In the genomic region with DNA sequence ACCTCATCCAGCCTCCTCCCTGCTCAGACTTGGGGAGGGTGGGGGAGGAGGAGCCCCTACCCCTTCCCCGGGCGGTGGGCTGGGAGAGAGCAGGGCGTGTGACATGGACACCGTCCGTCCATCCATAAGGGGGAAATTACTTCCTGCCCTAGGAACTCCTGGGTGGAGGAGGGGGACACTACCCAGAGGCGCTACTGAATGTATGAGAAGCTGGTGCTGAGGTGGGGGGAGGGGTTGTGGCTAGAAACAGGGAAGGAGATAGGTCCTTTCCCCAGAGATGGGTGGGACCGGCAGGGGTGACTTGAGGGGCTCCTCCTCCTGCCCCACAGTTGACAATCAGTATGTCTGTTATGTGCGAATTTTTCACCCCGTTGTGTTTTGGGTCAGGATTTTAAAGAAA, we compare ENCODE assay signal across 8 mouse cellular contexts. TPM values are rescaled to one million over a fixed set of nuclear protein-coding genes. Genes with fewer than 3 reads are reported as not detected.
DNase-seq lines count a peak whose midpoint lies in the region; ATAC-seq and TF ChIP-seq lines count a peak whose summit lies in the region.

No protein-coding gene starts in this region.

- peaks cover 17% of the 10 kb centered on the region for H3K36me3 ChIP-seq in heart, embryonic 11.5 days (ENCODE audit: control insufficient read depth, insufficient read depth, low read length)
- peaks cover 72% of the 10 kb centered on the region for H3K36me3 ChIP-seq in midbrain, embryonic 13.5 days

- no peak overlapping the region for H3K4me3 ChIP-seq in cerebellum, adult 2 months (replicated peaks; ENCODE audit: insufficient read depth, low read depth, low read length)
- H3K4me3 ChIP-seq in heart, embryonic 11.5 days (ENCODE audit: low read depth, low read length): peak overlapping the region; percentile 38
- H3K4me3 ChIP-seq in midbrain, embryonic 13.5 days (replicated peaks): no peak overlapping the region

- TF ChIP-seq POLR2A in cerebellum, adult 2 months (IDR thresholded peaks at IDR 0.05; ENCODE audit: borderline replicate concordance, insufficient read depth, low read length): peak; percentile 23; the same call in 1 of the 2 replicates

- ATAC-seq in heart, embryonic 11.5 days (replicated peaks; ENCODE audit: insufficient number of reproducible peaks, low FRiP score, low TSS enrichment): 0 out of 2 replicates have a peak, but pooled peaks have one; percentile 10
- peak; percentile 41 for ATAC-seq in midbrain, embryonic 13.5 days
- no peak for ATAC-seq in inflammation-experienced regulatory T-cells, adult 6 months

- 23% methylated on average over 9 of the region's 9 CpGs for WGBS in cerebellum, adult 2 months
- 7% methylated on average over 9 of the region's 9 CpGs for WGBS in heart, embryonic 11.5 days (ENCODE audit: insufficient replicate concordance)
- 15% methylated on average over 9 of the region's 9 CpGs for WGBS in midbrain, embryonic 13.5 days

- peak in 1 of 2 experiments; percentile 42 for DNase-seq in cerebellum, adult 2 months
- no peak for DNase-seq in cerebellum, adult 11 months
- DNase-seq in thymus, postnatal 4 days: peak; percentile 73
- no peak for DNase-seq in thymus, postnatal 25 days
- peak; percentile 61 for DNase-seq in kidney, postnatal 10 days

- no peaks in the 10 kb centered on the region for H3K9me3 ChIP-seq in heart, embryonic 11.5 days (replicated peaks; ENCODE audit: control insufficient read depth, low read length)
- H3K9me3 ChIP-seq in midbrain, embryonic 13.5 days: no peaks in the 10 kb centered on the region

- no peak for TF ChIP-seq CTCF in cerebellum, adult 2 months (IDR thresholded peaks at IDR 0.05; ENCODE audit: borderline replicate concordance, insufficient read depth, low read depth, low read length)

- H3K4me2 ChIP-seq in heart, embryonic 11.5 days: peak overlapping the region; percentile 68
- H3K4me2 ChIP-seq in midbrain, embryonic 13.5 days (replicated peaks): peak overlapping the region; percentile 45

- no peaks in the 10 kb centered on the region for H3K27me3 ChIP-seq in cerebellum, adult 2 months (ENCODE audit: control insufficient read depth, insufficient read depth, low read length)
- H3K27me3 ChIP-seq in heart, embryonic 11.5 days (ENCODE audit: control insufficient read depth, insufficient read depth, low read length): no peaks in the 10 kb centered on the region
- no peaks in the 10 kb centered on the region for H3K27me3 ChIP-seq in midbrain, embryonic 13.5 days

- H3K4me1 ChIP-seq in cerebellum, adult 2 months (ENCODE audit: control insufficient read depth, insufficient read depth, low read length): peaks cover 55% of the 10 kb centered on the region
- H3K4me1 ChIP-seq in heart, embryonic 11.5 days (ENCODE audit: control insufficient read depth, insufficient read depth, low read length): peaks cover 64% of the 10 kb centered on the region
- H3K4me1 ChIP-seq in midbrain, embryonic 13.5 days (replicated peaks): peaks cover 49% of the 10 kb centered on the region

- H3K9ac ChIP-seq in heart, embryonic 11.5 days (ENCODE audit: low read depth, low read length): no peak overlapping the region
- H3K9ac ChIP-seq in midbrain, embryonic 13.5 days (replicated peaks): peak overlapping the region; percentile 39; the same call in 1 of the 2 replicates

- no peak overlapping the region for H3K27ac ChIP-seq in cerebellum, adult 2 months (ENCODE audit: insufficient read depth, low read length)
- peak overlapping the region; percentile 57 for H3K27ac ChIP-seq in heart, embryonic 11.5 days (ENCODE audit: low read depth, low read length)
- peak overlapping the region; percentile 81 for H3K27ac ChIP-seq in midbrain, embryonic 13.5 days

RNA-seq across cellular contexts. Expression of a gene that starts 7.9 kb away (rescaled TPM):
- 144 and 167 TPM in 2 replicates for polyA plus RNA-seq in cerebellum, adult 2 months (2012; rRNA removed)
- 5.6 and 6.4 TPM in 2 replicates for polyA plus RNA-seq in heart, embryonic 11.5 days (2014; fragmentation: Nextera tagmentation; extraction: Ambion mirVana)
- 1.2 and 1.9 TPM in 2 replicates for polyA plus RNA-seq in midbrain, embryonic 13.5 days (2015; fragmentation: Nextera tagmentation; extraction: Ambion mirVana)
- 1 to 10 TPM; 6.5 to 8.4 (median 7.3) TPM for polyA plus RNA-seq in inflammation-experienced regulatory T-cells, adult 6 months (2017; shearing (Covaris generic))

RNA-seq across cellular contexts. Expression of a gene that starts 26.8 kb away (rescaled TPM):
- 439 and 447 TPM in 2 replicates for polyA plus RNA-seq in cerebellum, adult 2 months (2012; rRNA removed)
- polyA plus RNA-seq in heart, embryonic 11.5 days (2014; fragmentation: Nextera tagmentation; extraction: Ambion mirVana): 32.2 and 35.7 TPM in 2 replicates
- polyA plus RNA-seq in midbrain, embryonic 13.5 days (2015; fragmentation: Nextera tagmentation; extraction: Ambion mirVana): 99.6 and 106 TPM in 2 replicates
- 1 to 10 TPM; 1.3 to 6.3 (median 5.2) TPM for polyA plus RNA-seq in inflammation-experienced regulatory T-cells, adult 6 months (2017; shearing (Covaris generic))

RNA-seq across cellular contexts. Expression of a gene that starts 28.0 kb away (rescaled TPM):
- 99.1 and 103 TPM in 2 replicates for polyA plus RNA-seq in cerebellum, adult 2 months (2012; rRNA removed)
- polyA plus RNA-seq in heart, embryonic 11.5 days (2014; fragmentation: Nextera tagmentation; extraction: Ambion mirVana): 15.9 and 17.1 TPM in 2 replicates
- polyA plus RNA-seq in midbrain, embryonic 13.5 days (2015; fragmentation: Nextera tagmentation; extraction: Ambion mirVana): 34.2 and 34.5 TPM in 2 replicates
- 10 to 100 TPM; 16.7 to 26.3 (median 20.4) TPM for polyA plus RNA-seq in inflammation-experienced regulatory T-cells, adult 6 months (2017; shearing (Covaris generic))

RNA-seq across cellular contexts. Expression of a gene that starts 37.4 kb away (rescaled TPM):
- 55.5 TPM in 2 replicates for polyA plus RNA-seq in cerebellum, adult 2 months (2012; rRNA removed)
- 22.2 and 28.5 TPM in 2 replicates for polyA plus RNA-seq in heart, embryonic 11.5 days (2014; fragmentation: Nextera tagmentation; extraction: Ambion mirVana)
- 52.6 and 57.6 TPM in 2 replicates for polyA plus RNA-seq in midbrain, embryonic 13.5 days (2015; fragmentation: Nextera tagmentation; extraction: Ambion mirVana)
- 10 to 100 TPM in 2 of 3 experiments, 1 to 10 TPM in 1; 8.7 to 14.8 (median 11.6) TPM for polyA plus RNA-seq in inflammation-experienced regulatory T-cells, adult 6 months (2017; shearing (Covaris generic))

RNA-seq across cellular contexts. Expression of a gene that starts 38.0 kb away (rescaled TPM):
- polyA plus RNA-seq in cerebellum, adult 2 months (2012; rRNA removed): 105 and 108 TPM in 2 replicates
- polyA plus RNA-seq in heart, embryonic 11.5 days (2014; fragmentation: Nextera tagmentation; extraction: Ambion mirVana): 31.6 and 42.1 TPM in 2 replicates
- polyA plus RNA-seq in midbrain, embryonic 13.5 days (2015; fragmentation: Nextera tagmentation; extraction: Ambion mirVana): 83.5 and 90.3 TPM in 2 replicates
- 10 to 100 TPM; 23.8 to 32.5 (median 28.3) TPM for polyA plus RNA-seq in inflammation-experienced regulatory T-cells, adult 6 months (2017; shearing (Covaris generic))

Comparison
In these comparisons a context has a peak if more than half of its experiments do, and no peak if none do; other contexts are left out.
1. DNase-seq: peak in thymus, postnatal 4 days (single experiment) and kidney, postnatal 10 days (single experiment); none in cerebellum, adult 11 months (single experiment) and thymus, postnatal 25 days (single experiment).
2. RNA of a gene that starts 7.9 kb away (polyA plus RNA-seq): 144 to 167 TPM in cerebellum, adult 2 months; 6.5 to 8.4 TPM in inflammation-experienced regulatory T-cells, adult 6 months, 5.6 to 6.4 TPM in heart, embryonic 11.5 days and 1.2 to 1.9 TPM in midbrain, embryonic 13.5 days; every median in the first group is over 10 times any median in the second.